Mouse (Mus musculus) limb, embryonic 10.5 days (tissue): ENCODE measurements around the gene H2-T23. TPM values are rescaled to one million over a fixed set of nuclear protein-coding genes. Genes with fewer than 3 reads are reported as not detected.
A peak's percentile ranks its signal among the peaks of the same experiment; 100 is the strongest.
"Not testable (repeated sequence)": the region's sequence is repeated elsewhere in the genome, so short reads cannot be mapped to it uniquely, and the experiment has no call there.

Source experiments
- DNase-seq: peaks from one replicate; pipeline ENCODE4 v3.0.0-alpha.2; 2017; ENCODE audit warnings: low spot score
- H3K27ac ChIP-seq: fragments of 300-500 bp; sonication (generic); 2 replicates; pipeline ENCODE4 v1.5.1; 2016; ENCODE audit warnings: mild to moderate bottlenecking
- H3K27me3 ChIP-seq: fragments of 300-500 bp; sonication (generic); 2 replicates; pipeline ENCODE4 v1.6.1; 2016; ENCODE audit warnings: low read depth, mild to moderate bottlenecking; ENCODE audit not compliant: poor library complexity, severe bottlenecking
- H3K36me3 ChIP-seq: fragments of 300-500 bp; sonication (generic); 2 replicates; pipeline ENCODE4 v1.6.1; 2016; ENCODE audit warnings: mild to moderate bottlenecking, moderate library complexity
- H3K4me1 ChIP-seq: fragments of 300-500 bp; sonication (generic); 2 replicates; pipeline ENCODE4 v1.6.1; 2016
- H3K4me3 ChIP-seq: fragments of 300-500 bp; sonication (generic); 2 replicates; pipeline ENCODE4 v1.5.1; 2016; ENCODE audit warnings: mild to moderate bottlenecking, moderate library complexity
- H3K9me3 ChIP-seq: fragments of 300-500 bp; sonication (generic); replicated peaks from 2 replicates; pipeline ENCODE4 v1.6.1; 2016; ENCODE audit warnings: mild to moderate bottlenecking
- WGBS: fragments of 180-500 bp; shearing (Covaris S2); methylation state at CpG from one replicate; pipeline ENCODE4 v1.1.7; 2016; 5-methylcytosine and 5-hydroxymethylcytosine counted together
- polyA plus RNA-seq: library from polyadenylated mRNA; unstranded; fragments of >200 nt; fragmentation: Nextera tagmentation; extraction: Ambion mirVana; gene quantifications from 2 replicates; pipeline ENCODE4 v1.2.1, GENCODE M21; 2016

H2-T23 gene
- polyA plus RNA-seq, 1 experiment from 2014 or later = 1.5 TPM

- peaks cover 4% of the 10 kb centered on the region for H3K4me1 ChIP-seq
- peaks cover 12% of the 10 kb centered on the region for H3K36me3 ChIP-seq
- H3K9me3 ChIP-seq = no peaks in the 10 kb centered on the region
- no peak overlapping the region for H3K4me3 ChIP-seq
- DNase-seq = no peak
- no peak overlapping the region for H3K27ac ChIP-seq
- 80% methylated on average over 3 of the region's 3 CpGs for WGBS
- no peaks in the 10 kb centered on the region for H3K27me3 ChIP-seq
These were observed 13.1 kb downstream of the H2-T23 start for GRCm38 (mm10) chr17:36019519-36019918.

GRCm38 (mm10) chr17:36018979-36019378, 13.7 kb downstream of the H2-T23 start:
- no peaks in the 10 kb centered on the region for H3K27me3 ChIP-seq
- peaks cover 17% of the 10 kb centered on the region for H3K36me3 ChIP-seq
- peaks cover 4% of the 10 kb centered on the region for H3K4me1 ChIP-seq
- no peak overlapping the region for H3K27ac ChIP-seq
- no peak for DNase-seq
- no peak overlapping the region for H3K4me3 ChIP-seq
- no peaks in the 10 kb centered on the region for H3K9me3 ChIP-seq
- 76% methylated on average over 2 of the region's 2 CpGs for WGBS

GRCm38 (mm10) chr17:36017046-36017445, 15.6 kb downstream of the H2-T23 start:
- Histone ChIP-seq H3K27me3 (no peaks in the 10 kb centered on the region), H3K4me3 (no peak overlapping the region), H3K36me3 (peaks cover 17% of the 10 kb centered on the region), H3K9me3 (no peaks in the 10 kb centered on the region), H3K4me1 (peaks cover 4% of the 10 kb centered on the region), H3K27ac (no peak overlapping the region)
- no peak for DNase-seq
- 91% methylated on average over 5 of the region's 5 CpGs for WGBS

GRCm38 (mm10) chr17:36014977-36015376, 17.7 kb downstream of the H2-T23 start:
- H3K4me3 ChIP-seq = no peak overlapping the region
- H3K4me1 ChIP-seq = no peaks in the 10 kb centered on the region
- WGBS = 94% methylated on average over 5 of the region's 5 CpGs
- no peaks in the 10 kb centered on the region for H3K27me3 ChIP-seq
- no peaks in the 10 kb centered on the region for H3K9me3 ChIP-seq
- DNase-seq = no peak
- no peak overlapping the region for H3K27ac ChIP-seq
- H3K36me3 ChIP-seq = peaks cover 17% of the 10 kb centered on the region

GRCm38 (mm10) chr17:36004409-36004808, 28.2 kb downstream of the H2-T23 start:
- H3K27ac ChIP-seq, H3K9me3 ChIP-seq, H3K4me1 ChIP-seq, DNase-seq, H3K27me3 ChIP-seq, H3K4me3 ChIP-seq: not testable (repeated sequence)
- peaks cover 10% of the 10 kb centered on the region for H3K36me3 ChIP-seq
- 95% methylated on average over 7 of the region's 7 CpGs for WGBS

GRCm38 (mm10) chr17:36003331-36003730, 29.3 kb downstream of the H2-T23 start:
- DNase-seq = no peak
- H3K27ac ChIP-seq = no peak overlapping the region
- 93% methylated on average over 7 of the region's 7 CpGs for WGBS
- H3K27me3 ChIP-seq = no peaks in the 10 kb centered on the region
- H3K9me3 ChIP-seq = no peaks in the 10 kb centered on the region
- H3K36me3 ChIP-seq = peaks cover 10% of the 10 kb centered on the region
- H3K4me1 ChIP-seq = no peaks in the 10 kb centered on the region
- no peak overlapping the region for H3K4me3 ChIP-seq

- no peaks in the 10 kb centered on the region for H3K27me3 ChIP-seq
- H3K36me3 ChIP-seq = peaks cover 10% of the 10 kb centered on the region
- H3K27ac ChIP-seq = no peak overlapping the region
- WGBS = 97% methylated on average over 6 of the region's 6 CpGs
- H3K4me1 ChIP-seq = peaks cover 8% of the 10 kb centered on the region
- no peaks in the 10 kb centered on the region for H3K9me3 ChIP-seq
- DNase-seq = no peak
- H3K4me3 ChIP-seq = no peak overlapping the region
These were observed 30.7 kb downstream of the H2-T23 start for GRCm38 (mm10) chr17:36001966-36002365.

GRCm38 (mm10) chr17:36001121-36001897, 31.3 kb downstream of the H2-T23 start:
- WGBS = 96% methylated on average over 12 of the region's 12 CpGs
- Histone ChIP-seq H3K36me3 (peaks cover 4% of the 10 kb centered on the region; the same call in 1 of the 2 replicates), H3K9me3 (no peaks in the 10 kb centered on the region), H3K27me3 (no peaks in the 10 kb centered on the region), H3K4me3 (no peak overlapping the region), H3K27ac (no peak overlapping the region), H3K4me1 (peaks cover 8% of the 10 kb centered on the region)
- DNase-seq = no peak

- WGBS = 95% methylated on average over 4 of the region's 4 CpGs
- H3K9me3 ChIP-seq = no peaks in the 10 kb centered on the region
- H3K36me3 ChIP-seq = no peaks in the 10 kb centered on the region
- H3K27me3 ChIP-seq = no peaks in the 10 kb centered on the region
- no peak overlapping the region for H3K4me3 ChIP-seq
- H3K27ac ChIP-seq = no peak overlapping the region
- no peak for DNase-seq
- peaks cover 11% of the 10 kb centered on the region for H3K4me1 ChIP-seq
These were observed 32.3 kb downstream of the H2-T23 start for GRCm38 (mm10) chr17:36000349-36000748.

- Histone ChIP-seq H3K4me3 (no peak overlapping the region), H3K27ac (no peak overlapping the region), H3K4me1 (peaks cover 16% of the 10 kb centered on the region), H3K27me3 (no peaks in the 10 kb centered on the region), H3K36me3 (no peaks in the 10 kb centered on the region), H3K9me3 (no peaks in the 10 kb centered on the region)
- no peak for DNase-seq
- 93% methylated on average over 7 of the region's 7 CpGs for WGBS
These were observed 33.3 kb downstream of the H2-T23 start for GRCm38 (mm10) chr17:35999356-35999755.

- Histone ChIP-seq H3K4me1 (peaks cover 16% of the 10 kb centered on the region), H3K36me3 (no peaks in the 10 kb centered on the region), H3K27me3 (no peaks in the 10 kb centered on the region), H3K9me3 (no peaks in the 10 kb centered on the region), H3K27ac (no peak overlapping the region), H3K4me3 (no peak overlapping the region)
- no peak for DNase-seq
- 90% methylated on average over 6 of the region's 6 CpGs for WGBS
These were observed 33.9 kb downstream of the H2-T23 start for GRCm38 (mm10) chr17:35998545-35999305.

GRCm38 (mm10) chr17:35997713-35998510, 34.7 kb downstream of the H2-T23 start:
- no peak overlapping the region for H3K27ac ChIP-seq
- WGBS = 60% methylated on average over 12 of the region's 12 CpGs
- H3K4me3 ChIP-seq = no peak overlapping the region
- no peaks in the 10 kb centered on the region for H3K9me3 ChIP-seq
- peaks cover 16% of the 10 kb centered on the region for H3K4me1 ChIP-seq
- no peaks in the 10 kb centered on the region for H3K36me3 ChIP-seq
- no peaks in the 10 kb centered on the region for H3K27me3 ChIP-seq
- no peak for DNase-seq

- Histone ChIP-seq H3K27ac (no peak overlapping the region), H3K36me3 (no peaks in the 10 kb centered on the region), H3K4me3 (no peak overlapping the region), H3K27me3 (no peaks in the 10 kb centered on the region), H3K9me3 (no peaks in the 10 kb centered on the region), H3K4me1 (peaks cover 16% of the 10 kb centered on the region)
- DNase-seq = peak; percentile 93
- WGBS = 7% methylated on average over 11 of the region's 11 CpGs
These were observed 35.7 kb downstream of the H2-T23 start for GRCm38 (mm10) chr17:35996949-35997348.
